Mouse (Mus musculus): ENCODE measurements around the gene Cers6. TPM values are rescaled to one million over a fixed set of nuclear protein-coding genes. Genes with fewer than 3 reads are reported as not detected.

The Cers6 gene
- polyA plus RNA-seq, 1 experiment from 2014 or later = 26.8 TPM

- Histone ChIP-seq H3K4me2 (ENCODE audit: low read depth, severe bottlenecking) (no peak overlapping the region), H3K9ac (ENCODE audit: low read length) (no peak overlapping the region), H3K36me3 (ENCODE audit: control insufficient read depth, insufficient read depth, low read length) (no peaks in the 10 kb centered on the region), H3K4me3 (ENCODE audit: low read depth, low read length) (no peak overlapping the region), H3K9me3 (ENCODE audit: control insufficient read depth, low read length) (no peaks in the 10 kb centered on the region), H3K4me1 (ENCODE audit: control insufficient read depth, insufficient read depth, low read length) (no peaks in the 10 kb centered on the region), H3K27ac (replicated peaks; ENCODE audit: low read depth, low read length) (no peak overlapping the region), H3K27me3 (ENCODE audit: control insufficient read depth, insufficient read depth, low read length) (no peaks in the 10 kb centered on the region)
- no peak for ATAC-seq (ENCODE audit: insufficient number of reproducible peaks, low FRiP score, low TSS enrichment, low read depth)
- WGBS = 91% methylated on average over 4 of the region's 4 CpGs
- DNase-seq (ENCODE audit: low spot score) = no peak
Measured at GRCm38 (mm10) chr2:69096821-69097220, 235.6 kb downstream of the Cers6 start.

DNA sequence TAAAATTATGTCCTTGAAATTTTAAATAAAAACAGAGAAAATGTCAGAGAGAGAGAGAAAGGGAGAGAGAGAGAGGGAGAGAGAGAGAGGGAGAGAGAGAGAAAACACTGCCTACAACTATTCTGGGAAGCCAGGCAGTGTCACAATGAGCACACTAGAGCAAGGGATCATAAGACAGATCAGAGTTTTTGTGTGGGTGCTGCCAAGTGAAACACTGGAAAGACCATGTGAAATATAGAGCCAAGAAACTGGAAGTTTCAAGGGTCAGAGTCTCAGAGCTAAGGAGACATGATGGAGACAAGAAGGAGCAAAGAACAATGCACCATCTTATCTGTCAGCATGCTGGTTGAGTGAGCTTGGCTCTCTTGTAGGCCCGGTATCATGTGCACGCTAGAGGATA is 236.3 kb downstream of the Cers6 start:
- DNase-seq (ENCODE audit: low spot score) (no peak), ATAC-seq (ENCODE audit: insufficient number of reproducible peaks, low FRiP score, low TSS enrichment, low read depth) (no peak)
- Histone ChIP-seq H3K4me3 (ENCODE audit: low read depth, low read length) (no peak overlapping the region), H3K27me3 (ENCODE audit: control insufficient read depth, insufficient read depth, low read length) (no peaks in the 10 kb centered on the region), H3K27ac (replicated peaks; ENCODE audit: low read depth, low read length) (no peak overlapping the region), H3K4me2 (ENCODE audit: low read depth, severe bottlenecking) (no peak overlapping the region), H3K4me1 (ENCODE audit: control insufficient read depth, insufficient read depth, low read length) (no peaks in the 10 kb centered on the region), H3K36me3 (ENCODE audit: control insufficient read depth, insufficient read depth, low read length) (no peaks in the 10 kb centered on the region), H3K9ac (ENCODE audit: low read length) (no peak overlapping the region), H3K9me3 (ENCODE audit: control insufficient read depth, low read length) (no peaks in the 10 kb centered on the region)
- WGBS = 90% methylated on average over 2 of the region's 2 CpGs

DNA sequence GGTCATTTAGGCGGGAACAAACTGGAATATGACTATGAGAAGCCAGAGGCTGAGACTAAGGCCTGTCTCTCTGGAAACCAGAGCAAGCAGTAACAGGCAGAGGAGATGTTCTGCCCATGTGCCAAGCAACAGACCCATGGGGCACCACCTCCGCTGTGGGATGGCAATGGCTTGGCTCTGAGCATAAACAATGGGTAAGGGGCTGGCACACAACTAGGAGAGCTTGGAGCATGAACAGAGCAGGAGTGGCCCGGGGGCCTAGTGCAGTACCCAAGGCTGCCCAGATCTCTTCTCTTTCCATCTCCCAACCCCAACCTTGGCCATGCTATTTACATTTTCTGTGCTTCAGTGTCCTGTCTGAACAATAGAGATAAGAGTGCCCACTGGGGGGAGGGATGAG is 237.5 kb downstream of the Cers6 start:
- no peak for DNase-seq (ENCODE audit: low spot score)
- H3K9me3 ChIP-seq (ENCODE audit: control insufficient read depth, low read length) = no peaks in the 10 kb centered on the region
- WGBS = 86% methylated on average over 3 of the region's 3 CpGs
- H3K9ac ChIP-seq (ENCODE audit: low read length) = no peak overlapping the region
- H3K4me2 ChIP-seq (ENCODE audit: low read depth, severe bottlenecking) = no peak overlapping the region
- no peak for ATAC-seq (ENCODE audit: insufficient number of reproducible peaks, low FRiP score, low TSS enrichment, low read depth)
- no peak overlapping the region for H3K4me3 ChIP-seq (ENCODE audit: low read depth, low read length)
- H3K4me1 ChIP-seq (ENCODE audit: control insufficient read depth, insufficient read depth, low read length) = no peaks in the 10 kb centered on the region
- no peaks in the 10 kb centered on the region for H3K36me3 ChIP-seq (ENCODE audit: control insufficient read depth, insufficient read depth, low read length)
- no peaks in the 10 kb centered on the region for H3K27me3 ChIP-seq (ENCODE audit: control insufficient read depth, insufficient read depth, low read length)
- no peak overlapping the region for H3K27ac ChIP-seq (replicated peaks; ENCODE audit: low read depth, low read length)

GRCm38 (mm10) chr2:69099147-69099546 is 237.9 kb downstream of the Cers6 start:
- WGBS = 93% methylated on average over 7 of the region's 7 CpGs
- DNase-seq (ENCODE audit: low spot score) (no peak), ATAC-seq (ENCODE audit: insufficient number of reproducible peaks, low FRiP score, low TSS enrichment, low read depth) (no peak)

DNA sequence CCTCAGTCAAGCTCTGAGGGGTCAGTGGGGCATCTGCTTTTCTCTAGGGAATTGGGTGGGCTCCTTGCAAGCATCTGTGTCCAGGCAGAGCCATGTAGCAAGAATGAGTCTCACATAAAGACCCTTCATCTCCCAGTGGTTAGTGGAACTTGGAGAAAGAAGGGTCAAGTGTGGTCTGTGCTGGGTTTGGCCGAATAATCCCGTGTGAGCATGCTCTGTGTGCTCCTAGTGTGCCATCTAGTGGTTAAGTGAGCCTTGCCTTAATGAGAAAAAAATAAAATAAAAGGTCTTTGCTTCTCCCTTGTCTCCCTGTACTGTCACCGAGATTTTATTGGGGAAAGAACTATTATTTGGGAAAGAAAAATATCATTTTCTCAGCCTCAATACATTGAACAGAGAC is 239.5 kb downstream of the Cers6 start:
- DNase-seq (ENCODE audit: low spot score) (peak; percentile 49), ATAC-seq (ENCODE audit: insufficient number of reproducible peaks, low FRiP score, low TSS enrichment, low read depth) (no peak; the same call in 1 of the 2 replicates)
- Histone ChIP-seq H3K27ac (replicated peaks; ENCODE audit: low read depth, low read length) (no peak overlapping the region), H3K9me3 (ENCODE audit: control insufficient read depth, low read length) (no peaks in the 10 kb centered on the region), H3K27me3 (ENCODE audit: control insufficient read depth, insufficient read depth, low read length) (no peaks in the 10 kb centered on the region), H3K4me3 (ENCODE audit: low read depth, low read length) (no peak overlapping the region), H3K4me2 (ENCODE audit: low read depth, severe bottlenecking) (no peak overlapping the region), H3K9ac (ENCODE audit: low read length) (no peak overlapping the region), H3K4me1 (ENCODE audit: control insufficient read depth, insufficient read depth, low read length) (no peaks in the 10 kb centered on the region), H3K36me3 (ENCODE audit: control insufficient read depth, insufficient read depth, low read length) (no peaks in the 10 kb centered on the region)
- 31% methylated on average over 3 of the region's 3 CpGs for WGBS

More at GRCm38 (mm10) chr2:69099147-69099546, 237.9 kb downstream of the Cers6 start:
- Histone ChIP-seq H3K9me3 (ENCODE audit: control insufficient read depth, low read length) (no peaks in the 10 kb centered on the region), H3K27ac (replicated peaks; ENCODE audit: low read depth, low read length) (no peak overlapping the region), H3K4me1 (ENCODE audit: control insufficient read depth, insufficient read depth, low read length) (no peaks in the 10 kb centered on the region), H3K27me3 (ENCODE audit: control insufficient read depth, insufficient read depth, low read length) (no peaks in the 10 kb centered on the region), H3K9ac (ENCODE audit: low read length) (no peak overlapping the region), H3K4me2 (ENCODE audit: low read depth, severe bottlenecking) (no peak overlapping the region), H3K4me3 (ENCODE audit: low read depth, low read length) (no peak overlapping the region), H3K36me3 (ENCODE audit: control insufficient read depth, insufficient read depth, low read length) (no peaks in the 10 kb centered on the region)

- no peaks in the 10 kb centered on the region for H3K27me3 ChIP-seq (ENCODE audit: control insufficient read depth, insufficient read depth, low read length)
- no peak overlapping the region for H3K4me2 ChIP-seq (ENCODE audit: low read depth, severe bottlenecking)
- no peak overlapping the region for H3K9ac ChIP-seq (ENCODE audit: low read length)
- ATAC-seq (ENCODE audit: insufficient number of reproducible peaks, low FRiP score, low TSS enrichment, low read depth) (no peak), DNase-seq (ENCODE audit: low spot score) (no peak)
- H3K4me3 ChIP-seq (ENCODE audit: low read depth, low read length) = no peak overlapping the region
- no peaks in the 10 kb centered on the region for H3K36me3 ChIP-seq (ENCODE audit: control insufficient read depth, insufficient read depth, low read length)
- H3K9me3 ChIP-seq (ENCODE audit: control insufficient read depth, low read length) = no peaks in the 10 kb centered on the region
- H3K27ac ChIP-seq (replicated peaks; ENCODE audit: low read depth, low read length) = no peak overlapping the region
- H3K4me1 ChIP-seq (ENCODE audit: control insufficient read depth, insufficient read depth, low read length) = no peaks in the 10 kb centered on the region
- WGBS = 76% methylated on average over 3 of the region's 3 CpGs
Measured at GRCm38 (mm10) chr2:69103526-69103925, 242.3 kb downstream of the Cers6 start.

- 78% methylated on average over 10 of the region's 10 CpGs for WGBS
- H3K9ac ChIP-seq (ENCODE audit: low read length) = no peak overlapping the region
- H3K27me3 ChIP-seq (ENCODE audit: control insufficient read depth, insufficient read depth, low read length) = no peaks in the 10 kb centered on the region
- H3K4me1 ChIP-seq (ENCODE audit: control insufficient read depth, insufficient read depth, low read length) = no peaks in the 10 kb centered on the region
- ATAC-seq (ENCODE audit: insufficient number of reproducible peaks, low FRiP score, low TSS enrichment, low read depth) (no peak), DNase-seq (ENCODE audit: low spot score) (no peak)
- no peak overlapping the region for H3K4me3 ChIP-seq (ENCODE audit: low read depth, low read length)
- no peaks in the 10 kb centered on the region for H3K36me3 ChIP-seq (ENCODE audit: control insufficient read depth, insufficient read depth, low read length)
- H3K4me2 ChIP-seq (ENCODE audit: low read depth, severe bottlenecking) = no peak overlapping the region
- H3K27ac ChIP-seq (replicated peaks; ENCODE audit: low read depth, low read length) = no peak overlapping the region
- H3K9me3 ChIP-seq (ENCODE audit: control insufficient read depth, low read length) = no peaks in the 10 kb centered on the region
Measured at GRCm38 (mm10) chr2:69104511-69105145, 243.4 kb downstream of the Cers6 start.

GRCm38 (mm10) chr2:69109246-69109645 is 248.0 kb downstream of the Cers6 start:
- no peak for ATAC-seq (ENCODE audit: insufficient number of reproducible peaks, low FRiP score, low TSS enrichment, low read depth)
- Histone ChIP-seq H3K4me1 (ENCODE audit: control insufficient read depth, insufficient read depth, low read length) (no peaks in the 10 kb centered on the region), H3K36me3 (ENCODE audit: control insufficient read depth, insufficient read depth, low read length) (no peaks in the 10 kb centered on the region), H3K4me2 (ENCODE audit: low read depth, severe bottlenecking) (no peak overlapping the region), H3K4me3 (ENCODE audit: low read depth, low read length) (no peak overlapping the region), H3K27ac (replicated peaks; ENCODE audit: low read depth, low read length) (no peak overlapping the region), H3K27me3 (ENCODE audit: control insufficient read depth, insufficient read depth, low read length) (no peaks in the 10 kb centered on the region), H3K9ac (ENCODE audit: low read length) (no peak overlapping the region), H3K9me3 (ENCODE audit: control insufficient read depth, low read length) (no peaks in the 10 kb centered on the region)
- DNase-seq (ENCODE audit: low spot score) = no peak
- 82% methylated on average over 5 of the region's 5 CpGs for WGBS

DNA sequence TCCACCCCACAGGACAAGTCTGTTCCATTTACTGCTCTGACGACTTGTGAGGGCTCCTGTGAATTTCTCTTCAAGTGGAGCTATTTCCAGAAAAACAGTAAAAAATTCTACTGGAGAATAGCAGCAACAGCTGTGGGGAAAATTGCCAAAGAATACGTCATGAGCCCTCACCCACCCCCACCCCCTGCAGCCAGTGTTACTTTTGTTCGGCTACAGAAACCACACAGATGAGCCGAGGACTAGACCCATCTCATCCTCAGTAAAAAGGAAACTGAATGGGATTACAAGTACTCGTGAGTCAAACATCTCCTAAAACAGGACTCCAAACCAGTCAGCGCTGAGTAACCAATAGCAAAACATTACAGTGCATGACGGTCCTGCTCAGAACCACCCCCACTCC is 248.5 kb downstream of the Cers6 start:
- ATAC-seq (ENCODE audit: insufficient number of reproducible peaks, low FRiP score, low TSS enrichment, low read depth) (no peak), DNase-seq (ENCODE audit: low spot score) (no peak)
- H3K4me1 ChIP-seq (ENCODE audit: control insufficient read depth, insufficient read depth, low read length) = no peaks in the 10 kb centered on the region
- H3K27ac ChIP-seq (replicated peaks; ENCODE audit: low read depth, low read length) = no peak overlapping the region
- H3K4me2 ChIP-seq (ENCODE audit: low read depth, severe bottlenecking) = no peak overlapping the region
- H3K36me3 ChIP-seq (ENCODE audit: control insufficient read depth, insufficient read depth, low read length) = no peaks in the 10 kb centered on the region
- H3K4me3 ChIP-seq (ENCODE audit: low read depth, low read length) = no peak overlapping the region
- no peaks in the 10 kb centered on the region for H3K9me3 ChIP-seq (ENCODE audit: control insufficient read depth, low read length)
- H3K27me3 ChIP-seq (ENCODE audit: control insufficient read depth, insufficient read depth, low read length) = no peaks in the 10 kb centered on the region
- 77% methylated on average over 7 of the region's 7 CpGs for WGBS
- no peak overlapping the region for H3K9ac ChIP-seq (ENCODE audit: low read length)

Data from limb, embryonic 11.5 days (tissue).